Mouse (Mus musculus): Measurements from ENCODE around the gene Fgf22.

DNA sequence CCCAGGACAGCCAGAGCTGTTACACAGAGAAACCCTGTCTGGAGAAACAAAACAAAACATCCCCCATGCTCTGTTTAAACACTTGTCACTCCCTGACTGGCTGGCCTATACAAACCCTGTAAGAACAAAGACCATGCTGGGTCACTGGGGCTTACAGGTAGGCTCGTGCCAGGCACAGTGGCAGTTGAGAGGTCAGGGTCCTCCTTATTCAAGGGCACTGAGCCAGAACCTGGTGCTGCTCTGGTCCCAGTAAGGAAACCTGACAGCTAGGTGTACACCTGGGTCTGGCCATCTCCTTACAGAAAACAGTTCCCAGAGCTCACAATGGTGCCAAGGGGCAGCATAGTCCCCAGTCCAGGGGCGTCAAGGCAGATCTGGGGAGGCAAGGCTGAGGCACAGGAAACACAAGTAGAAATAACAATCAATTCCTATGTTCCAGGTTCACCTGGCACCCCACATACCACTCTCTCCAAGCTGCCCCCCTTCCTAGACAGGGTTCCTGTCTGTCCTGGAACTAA lies 10.4 kb downstream of the Fgf22 start:
- TF ChIP-seq CTCF (IDR thresholded peaks at IDR 0.05; ENCODE audit: low read depth, low read length), result no peak
- TF ChIP-seq POLR2AphosphoS5 (IDR thresholded peaks at IDR 0.05; ENCODE audit: insufficient replicate concordance, low read depth, low read length), result no peak
- TF ChIP-seq GATA2 (IDR thresholded peaks at IDR 0.05; ENCODE audit: borderline replicate concordance, low read depth, low read length), result no peak
- TF ChIP-seq TAL1 (conservative IDR thresholded peaks at IDR 0.05; ENCODE audit: low read depth, low read length), result no peak
